Mouse (Mus musculus) CH12.LX (cell line): ENCODE data around the gene Ccnc.

Experiments
- BHLHE40 ChIP-seq: IDR thresholded peaks from 2 replicates; pipeline ENCODE4 v1.6.1; 2011; ENCODE audit warnings: mild to moderate bottlenecking, low read depth, low read length, improper control_type of control experiment
- CTCF ChIP-seq, 2 experiments: IDR thresholded peaks in 1 of 2; conservative IDR thresholded peaks in 1 of 2; 2 replicates each; pipeline ENCODE4 v1.5.1; 2011 to 2012; ENCODE audit warnings: low read depth in 2 of 2, low read length in 2 of 2, improper control_type of control experiment in 1 of 2, inconsistent platforms in 1 of 2, mild to moderate bottlenecking in 1 of 2, moderate library complexity in 1 of 2
- EP300 ChIP-seq: IDR thresholded peaks from 2 replicates; pipeline ENCODE4 v1.6.1; 2011; ENCODE audit warnings: low read length, improper control_type of control experiment
- KAT2A ChIP-seq: IDR thresholded peaks from 2 replicates; pipeline ENCODE4 v1.6.1; 2012; ENCODE audit warnings: low read length, improper control_type of control experiment, inconsistent platforms; ENCODE audit not compliant: insufficient replicate concordance
- MEF2A ChIP-seq: IDR thresholded peaks from 2 replicates; pipeline ENCODE4 v1.6.1; 2014; ENCODE audit warnings: low read depth, mild to moderate bottlenecking, inconsistent platforms, low read length, improper control_type of control experiment, borderline replicate concordance
- POLR2A ChIP-seq: IDR thresholded peaks from 2 replicates; pipeline ENCODE4 v1.6.1; 2011; ENCODE audit warnings: low read depth, mild to moderate bottlenecking, improper control_type of control experiment, low read length
- POLR2AphosphoS2 ChIP-seq: IDR thresholded peaks from 2 replicates; pipeline ENCODE4 v1.6.1; 2011; ENCODE audit warnings: low read depth, low read length, improper control_type of control experiment
- SMC3 ChIP-seq: IDR thresholded peaks from 2 replicates; pipeline ENCODE4 v1.6.1; 2011; ENCODE audit warnings: low read depth, low read length, improper control_type of control experiment
- USF1 ChIP-seq: IDR thresholded peaks from 2 replicates; pipeline ENCODE4 v1.6.1; 2014; ENCODE audit warnings: low read depth, mild to moderate bottlenecking, inconsistent platforms, low read length, improper control_type of control experiment
- ZMIZ1 ChIP-seq: IDR thresholded peaks from 2 replicates; pipeline ENCODE4 v1.6.1; 2012; ENCODE audit warnings: low read depth, mild to moderate bottlenecking, inconsistent platforms, low read length, improper control_type of control experiment
- ZNF384 ChIP-seq: IDR thresholded peaks from 2 replicates; pipeline ENCODE4 v1.6.1; 2012; ENCODE audit warnings: low read depth, low read length, improper control_type of control experiment, inconsistent platforms

GRCm38 (mm10) chr4:21789836-21790235 lies 62.3 kb downstream of the Ccnc start:
- TF ChIP-seq CTCF (conservative IDR thresholded peaks at IDR 0.05 in 1 of 2, IDR thresholded peaks at IDR 0.05 in 1 of 2; ENCODE audit: low read depth in 2 of 2, low read length in 2 of 2): no peak
- TF ChIP-seq POLR2AphosphoS2: no peak
- TF ChIP-seq SMC3: no peak
- no peak for TF ChIP-seq KAT2A
- no peak for TF ChIP-seq USF1
- TF ChIP-seq ZMIZ1: no peak
- TF ChIP-seq POLR2A: no peak
- TF ChIP-seq MEF2A: no peak
- TF ChIP-seq EP300: no peak
- no peak for TF ChIP-seq BHLHE40
- TF ChIP-seq ZNF384: no peak
